Mouse (Mus musculus): ENCODE data around the gene Lctl. TPM values are rescaled to one million over a fixed set of nuclear protein-coding genes. Genes with fewer than 3 reads are reported as not detected.

The Lctl gene
- total RNA-seq (2021): not detected
- long read RNA-seq: 0 reads

GRCm38 (mm10) chr9:64116876-64117275 lies at the start of gene Lctl:
Gene Lctl (plus strand): TSS chr9:64117147.
- DNase-seq (ENCODE audit: low spot score in 2 of 2): no peak

GRCm38 (mm10) chr9:64067787-64068186 lies 49.2 kb upstream of the Lctl start:
- DNase-seq (ENCODE audit: low spot score in 2 of 2): no peak

DNA sequence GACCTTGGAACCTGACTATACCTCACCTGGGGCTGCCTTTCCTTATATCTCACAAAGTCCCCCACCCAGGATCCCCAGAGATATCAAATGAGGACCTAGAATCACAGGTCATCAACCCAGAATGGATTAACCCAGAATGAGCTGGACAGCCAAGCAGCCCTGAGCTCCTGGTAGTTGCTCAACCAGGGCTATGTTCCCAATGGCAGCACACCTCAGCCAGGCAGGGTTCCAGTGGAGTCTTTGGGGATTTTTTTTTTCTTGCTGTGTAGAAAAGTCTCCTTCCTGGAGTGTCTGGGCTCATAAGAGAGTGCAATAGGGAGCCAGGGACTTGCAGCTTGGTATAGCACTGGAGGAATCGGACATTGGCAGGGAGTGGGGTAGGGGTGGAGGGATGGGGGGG lies 48.4 kb upstream of the Lctl start:
- no peak for DNase-seq (ENCODE audit: low spot score in 2 of 2)

GRCm38 (mm10) chr9:64069131-64069530 lies 47.8 kb upstream of the Lctl start:
- DNase-seq (ENCODE audit: low spot score in 2 of 2): no peak

DNA sequence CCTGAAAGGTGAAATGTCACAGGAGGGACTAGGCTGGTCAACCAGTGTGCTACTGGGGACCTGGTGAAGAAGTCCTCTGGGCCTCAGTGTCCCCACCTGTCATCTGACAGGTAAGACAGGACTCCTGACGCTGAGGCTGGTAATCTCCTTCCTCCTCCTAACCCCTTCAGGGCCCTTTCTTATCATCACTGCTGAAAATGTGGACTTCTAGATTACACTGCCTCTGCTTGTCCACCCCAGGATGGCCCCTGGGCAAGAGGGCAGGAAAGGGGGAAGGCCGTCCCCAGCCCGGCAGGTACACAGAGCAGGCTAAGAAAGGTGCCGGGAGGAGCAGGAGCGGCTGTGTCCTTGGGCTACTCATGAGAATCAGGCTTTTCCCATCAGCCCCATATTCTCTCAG lies 46.3 kb upstream of the Lctl start:
- DNase-seq (ENCODE audit: low spot score in 2 of 2): no peak

GRCm38 (mm10) chr9:64074831-64075230 lies 42.1 kb upstream of the Lctl start:
- DNase-seq (ENCODE audit: low spot score in 2 of 2): no peak

DNA sequence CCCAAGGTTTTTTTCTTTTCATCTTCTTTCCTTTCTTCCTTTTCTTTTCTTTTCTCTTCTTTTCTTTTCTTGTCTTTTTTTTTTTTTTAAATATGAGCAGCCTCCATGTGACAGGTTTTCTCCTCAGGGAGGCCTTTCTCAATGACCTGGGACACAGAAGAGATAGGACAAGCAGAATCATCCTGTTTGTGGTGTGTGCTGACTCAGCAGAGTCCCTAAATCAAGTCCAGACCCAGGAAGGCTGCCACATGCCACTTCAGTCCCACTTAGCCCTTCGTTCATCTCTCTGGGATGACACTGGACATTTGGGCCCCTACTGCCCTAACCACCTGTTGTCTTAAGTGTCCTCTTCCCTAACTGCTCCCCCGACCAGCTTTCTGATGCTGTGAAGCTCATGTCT lies 40.5 kb upstream of the Lctl start:
- no peak for DNase-seq (ENCODE audit: low spot score in 2 of 2)

DNA sequence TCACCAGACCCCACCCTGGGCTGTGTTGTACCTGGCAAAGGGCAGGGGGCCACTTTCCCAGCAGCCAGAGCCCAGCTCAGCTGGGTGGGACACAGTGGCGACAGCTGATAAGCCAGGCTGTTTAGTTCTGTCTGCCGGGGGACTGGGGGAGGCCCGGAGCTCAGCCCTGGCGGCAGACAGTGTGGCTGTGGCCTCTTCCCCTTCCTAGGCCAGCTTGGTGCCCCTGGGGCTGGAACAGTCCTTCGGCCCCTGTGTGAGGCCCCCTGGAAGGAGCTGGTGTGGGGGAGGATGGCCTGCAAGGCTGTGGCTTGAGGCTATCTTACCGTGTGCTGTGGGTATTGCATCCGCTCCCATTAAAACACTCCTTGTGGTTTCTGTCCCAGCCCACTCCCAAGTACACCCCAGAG lies 38.6 kb upstream of the Lctl start:
- no peak for DNase-seq (ENCODE audit: low spot score in 2 of 2)

DNA sequence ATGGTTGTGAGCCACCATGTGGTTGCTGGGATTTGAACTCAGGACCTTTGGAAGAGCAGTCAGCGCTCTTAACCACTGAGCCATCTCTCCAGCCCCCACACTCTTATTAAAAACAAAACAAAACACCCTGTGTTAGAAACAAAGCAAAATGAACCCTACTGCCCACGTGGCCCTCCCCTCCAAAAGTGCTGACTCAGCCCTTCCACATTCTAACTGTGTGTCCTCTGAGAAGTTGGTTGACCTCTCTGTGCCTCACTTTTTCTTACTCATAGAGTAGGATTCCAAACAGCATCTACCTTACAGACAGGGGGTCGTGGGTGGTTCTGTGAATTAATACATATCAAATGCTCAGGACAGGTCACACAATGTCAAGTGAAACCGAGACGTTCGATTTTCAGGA lies 37.0 kb upstream of the Lctl start:
- DNase-seq (ENCODE audit: low spot score in 2 of 2): no peak

DNA sequence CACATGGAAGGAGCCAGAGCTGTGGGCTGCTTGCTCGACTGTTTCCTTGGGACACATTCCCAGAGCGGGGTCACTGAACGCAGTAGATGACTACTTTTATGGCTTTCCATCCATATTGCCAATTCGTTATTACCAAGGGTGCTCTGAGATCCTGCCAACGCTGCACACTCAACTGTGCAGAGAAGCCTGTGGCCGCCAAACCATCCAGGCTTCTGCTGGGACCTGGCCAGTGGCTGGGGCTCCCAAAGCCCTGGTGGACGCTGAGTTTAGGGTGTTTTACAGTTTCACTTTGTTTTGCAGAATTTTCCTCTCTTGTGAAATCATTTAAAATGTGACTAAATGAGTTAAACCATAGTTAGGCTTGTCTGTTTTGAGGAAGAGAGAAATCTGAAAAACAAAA lies 32.7 kb upstream of the Lctl start:
- DNase-seq (ENCODE audit: low spot score in 2 of 2): no peak

- no peak for DNase-seq (ENCODE audit: low spot score in 2 of 2)
Observed at GRCm38 (mm10) chr9:64084661-64085399, 32.1 kb upstream of the Lctl start.

DNA sequence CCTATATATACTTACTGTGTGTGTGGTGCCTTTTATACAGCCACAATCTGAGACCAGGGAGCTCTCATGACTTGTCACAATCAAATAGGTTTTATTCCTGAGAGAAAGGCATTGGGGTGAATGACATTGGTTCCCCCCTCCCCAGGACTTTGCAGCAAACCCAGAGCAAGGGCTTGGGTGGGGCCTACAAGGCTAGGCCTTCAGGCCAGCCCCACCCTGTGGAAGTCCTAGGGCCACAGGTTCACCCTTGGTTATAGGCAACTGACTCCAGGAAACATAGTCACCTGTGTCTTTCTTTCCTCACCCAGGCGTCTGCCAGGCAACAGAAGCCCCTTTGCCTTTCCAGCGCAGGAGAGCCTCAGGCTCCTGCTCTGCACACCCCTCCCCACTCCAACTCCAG lies 31.0 kb upstream of the Lctl start:
- no peak for DNase-seq (ENCODE audit: low spot score in 2 of 2)

DNA sequence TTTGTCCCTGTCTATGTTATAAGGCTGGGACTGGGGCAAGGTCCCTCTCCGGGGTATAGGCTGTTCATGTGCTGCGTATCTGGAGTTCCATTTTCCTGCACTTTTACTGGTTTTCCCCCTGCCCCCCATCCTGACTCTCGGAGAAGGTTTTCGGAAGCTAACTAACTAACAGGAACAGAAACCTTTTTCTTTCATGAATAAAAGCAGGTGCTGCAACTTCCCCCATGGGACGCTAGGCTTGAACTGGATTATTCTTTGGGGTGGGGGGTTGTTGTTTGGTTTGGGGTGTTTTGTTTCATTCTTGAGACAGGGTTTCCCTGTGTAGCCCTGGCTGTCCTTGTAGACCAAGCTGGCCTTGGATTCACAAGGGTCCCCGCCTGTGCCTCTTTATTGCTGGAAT lies 30.4 kb upstream of the Lctl start:
- DNase-seq (ENCODE audit: low spot score in 2 of 2): no peak

DNA sequence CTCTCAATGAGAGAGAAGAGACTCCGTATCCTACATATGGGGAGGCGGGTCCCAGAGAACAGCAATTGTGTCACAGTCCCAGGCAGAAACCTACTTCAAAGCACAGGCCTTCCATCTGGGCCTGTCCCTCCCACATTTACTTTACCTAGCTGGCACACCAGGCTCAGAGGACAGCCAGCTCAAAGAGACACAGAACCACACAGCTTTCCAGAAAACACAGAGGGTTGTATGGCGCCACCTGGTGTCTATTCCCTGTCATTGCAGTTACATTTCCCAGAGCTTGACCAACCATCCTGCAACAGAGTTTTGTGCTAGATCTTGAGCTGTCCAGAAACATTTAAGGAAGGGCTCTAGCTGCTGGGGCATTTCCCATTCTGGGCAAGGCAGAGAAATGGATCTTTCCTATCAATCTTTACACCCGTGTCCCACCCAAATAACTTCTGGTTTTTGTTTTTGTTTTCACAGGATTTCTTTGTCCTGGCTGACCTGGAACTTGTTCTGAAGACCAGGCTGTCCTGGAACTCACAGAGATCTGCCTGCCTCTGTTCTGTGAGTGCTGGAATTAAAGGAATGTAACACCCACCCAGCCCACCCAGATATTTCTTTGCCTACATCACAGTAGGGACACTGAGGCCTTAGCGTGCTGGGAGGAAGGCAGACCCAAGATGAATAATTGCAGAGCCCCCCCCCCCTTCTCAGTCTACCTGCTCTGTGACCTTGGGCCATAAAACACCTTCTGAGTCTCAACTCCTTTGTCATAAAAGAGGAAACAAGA lies 29.3 kb upstream of the Lctl start:
- peak; percentile 54 to 88 for DNase-seq (ENCODE audit: low spot score in 2 of 2)

DNA sequence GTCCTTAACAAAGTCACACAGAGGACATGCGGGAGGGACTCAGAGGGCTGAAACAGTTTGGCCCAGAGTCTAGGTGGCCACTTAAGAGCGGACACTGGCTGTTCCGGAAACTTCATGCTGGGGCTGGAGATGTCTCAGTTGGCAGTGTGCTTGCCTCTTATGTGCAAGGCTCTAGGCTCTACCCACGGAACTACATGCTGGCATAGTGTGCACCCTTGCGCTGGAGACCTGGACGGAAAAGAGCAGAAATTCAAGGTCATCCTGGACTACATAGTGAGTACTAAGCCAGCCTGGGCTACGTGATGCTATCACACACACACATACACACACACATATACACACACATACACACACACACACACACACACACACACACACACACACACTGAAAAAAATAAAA lies 28.6 kb upstream of the Lctl start:
- no peak for DNase-seq (ENCODE audit: low spot score in 2 of 2)

GRCm38 (mm10) chr9:64089004-64089403 lies 27.9 kb upstream of the Lctl start:
- DNase-seq (ENCODE audit: low spot score in 2 of 2): no peak

DNA sequence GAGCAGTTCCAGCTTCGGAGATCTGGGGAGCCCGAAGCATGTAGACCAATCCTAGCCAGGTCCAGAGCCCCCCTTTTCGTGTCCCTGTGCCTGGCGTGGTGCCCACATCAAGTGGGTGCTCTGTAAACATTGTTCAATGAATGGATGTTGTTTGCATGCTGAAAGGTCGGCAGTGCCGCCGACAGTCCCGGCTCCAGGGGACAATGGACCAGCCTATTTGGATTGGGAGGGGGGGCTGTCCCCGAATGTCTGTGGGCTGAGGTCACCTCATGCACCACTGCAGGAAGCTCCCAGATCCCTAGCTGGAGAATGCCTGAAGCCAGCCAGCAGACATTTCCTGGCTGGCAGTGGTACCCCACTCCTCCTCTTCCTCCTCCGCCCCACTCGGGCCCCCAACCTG lies 22.9 kb upstream of the Lctl start:
- DNase-seq (ENCODE audit: low spot score in 2 of 2): no peak

- DNase-seq (ENCODE audit: low spot score in 2 of 2): no peak
Observed at GRCm38 (mm10) chr9:64098282-64098681, 18.7 kb upstream of the Lctl start.

DNA sequence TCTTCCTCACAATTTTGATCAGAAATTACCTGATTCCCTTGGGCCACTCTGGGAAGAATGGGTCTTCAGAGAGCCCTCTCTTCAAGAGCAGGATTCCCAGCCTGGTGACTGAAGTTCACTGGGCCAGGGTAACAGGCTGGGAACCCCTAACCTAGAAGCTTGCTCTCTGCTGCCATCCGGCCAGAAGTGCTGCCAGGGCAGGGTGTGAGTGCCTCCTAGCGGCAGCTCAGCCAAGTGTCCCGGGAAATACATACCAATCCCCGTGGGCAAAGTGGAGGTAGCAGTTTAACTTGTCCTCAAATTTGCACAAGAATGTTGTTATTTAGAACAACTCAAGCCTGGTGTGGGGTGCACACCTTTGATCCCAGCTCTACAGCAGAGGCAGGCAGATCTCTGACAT lies 16.5 kb upstream of the Lctl start:
- peak; percentile 36 to 66 for DNase-seq (ENCODE audit: low spot score in 2 of 2)

DNA sequence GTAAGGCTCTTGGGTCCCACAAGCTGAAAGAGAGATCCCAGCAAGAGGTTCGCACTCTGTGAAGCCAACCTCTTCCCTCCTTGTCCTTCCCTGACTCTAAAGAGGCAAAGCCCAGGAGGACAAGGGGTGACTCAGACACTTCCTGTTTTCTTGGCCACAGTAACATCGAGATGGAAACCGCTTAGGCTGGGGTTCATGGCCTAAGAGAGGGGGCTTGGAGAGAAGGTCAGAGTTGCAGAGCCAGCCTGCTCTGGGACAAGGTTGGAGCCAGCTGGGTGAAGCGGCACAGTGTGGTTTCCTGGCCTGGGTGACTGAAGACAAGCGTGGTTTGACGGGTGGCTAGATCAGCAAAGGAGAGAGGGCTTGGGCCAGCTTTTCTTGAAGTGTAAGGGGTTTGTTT lies 11.6 kb upstream of the Lctl start:
- no peak for DNase-seq (ENCODE audit: low spot score in 2 of 2)

DNA sequence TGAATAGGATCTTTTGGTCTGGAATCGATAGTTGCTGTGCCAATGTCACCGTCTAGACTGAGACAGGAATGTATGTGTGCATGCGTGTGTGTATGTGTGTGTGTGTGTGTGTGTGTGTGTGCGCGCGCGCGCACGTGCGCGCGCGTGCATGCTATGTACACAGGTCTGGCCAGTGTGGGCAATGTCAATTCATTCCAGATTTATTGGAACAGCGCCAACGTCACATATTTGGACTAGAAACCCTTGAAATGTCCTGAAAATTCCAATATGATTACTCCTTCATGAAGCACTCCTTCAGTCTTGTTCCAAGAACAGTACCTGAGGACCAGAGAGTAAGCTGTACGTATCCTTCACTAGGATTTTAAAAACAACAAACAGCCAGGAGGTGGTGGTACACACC lies 6.4 kb upstream of the Lctl start:
- DNase-seq (ENCODE audit: low spot score in 2 of 2): no peak

DNA sequence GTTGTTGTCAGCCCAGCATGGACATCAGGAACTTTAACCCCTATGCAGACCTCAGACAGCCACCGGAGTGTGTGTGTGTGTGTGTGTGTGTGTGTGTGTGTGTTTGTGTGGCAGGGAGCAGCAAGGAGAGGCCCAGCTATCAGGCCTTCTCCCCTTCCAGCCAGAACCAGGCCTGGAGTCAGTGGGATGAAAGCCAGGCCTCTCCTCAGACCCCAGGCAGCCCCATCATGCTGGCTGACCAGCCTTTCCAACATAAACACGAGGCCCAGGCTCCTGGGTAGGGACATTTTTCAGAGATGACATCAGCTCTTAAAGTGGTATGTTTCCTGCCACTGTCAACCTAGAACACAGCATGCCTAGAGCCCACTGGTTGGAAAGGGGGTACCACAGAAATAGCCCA lies 2.3 kb upstream of the Lctl start:
- DNase-seq (ENCODE audit: low spot score in 2 of 2): no peak

GRCm38 (mm10) chr9:64115756-64116155 lies 1.2 kb upstream of the Lctl start:
- no peak for DNase-seq (ENCODE audit: low spot score in 2 of 2)

Measured in layer of hippocampus, adult 18-20 months (tissue).